Mouse (Mus musculus): ENCODE measurements around the gene Cry2. TPM values are rescaled to one million over a fixed set of nuclear protein-coding genes. Genes with fewer than 3 reads are reported as not detected.

Gene Cry2
- polyA plus RNA-seq, 1 experiment from 2014 or later: 33.3 TPM

- ATAC-seq (ENCODE audit: low FRiP score, low TSS enrichment): no peak
- WGBS: 92% methylated on average over 10 of the region's 10 CpGs
- H3K4me2 ChIP-seq (ENCODE audit: low read length): no peak overlapping the region
These were observed 68.3 kb downstream of the Cry2 start for GRCm38 (mm10) chr2:92365568-92365967.

GRCm38 (mm10) chr2:92364086-92364485 is 69.8 kb downstream of the Cry2 start:
- WGBS: 92% methylated on average over 4 of the region's 4 CpGs
- ATAC-seq (ENCODE audit: low FRiP score, low TSS enrichment) (no peak), DNase-seq (no peak)
- Histone ChIP-seq H3K4me3 (replicated peaks; ENCODE audit: low read depth, low read length) (no peak overlapping the region), H3K36me3 (ENCODE audit: control insufficient read depth, insufficient read depth, low read length) (peaks cover 36% of the 10 kb centered on the region), H3K9ac (replicated peaks; ENCODE audit: low read length) (no peak overlapping the region), H3K4me1 (ENCODE audit: control insufficient read depth, insufficient read depth, low read length) (no peaks in the 10 kb centered on the region), H3K27ac (replicated peaks; ENCODE audit: low read depth, low read length) (no peak overlapping the region), H3K9me3 (ENCODE audit: control insufficient read depth, low read length) (no peaks in the 10 kb centered on the region), H3K27me3 (ENCODE audit: control insufficient read depth, insufficient read depth, low read length) (no peaks in the 10 kb centered on the region), H3K4me2 (ENCODE audit: low read length) (no peak overlapping the region)

More at GRCm38 (mm10) chr2:92365568-92365967, 68.3 kb downstream of the Cry2 start:
- Histone ChIP-seq H3K9ac (replicated peaks; ENCODE audit: low read length) (no peak overlapping the region), H3K4me3 (replicated peaks; ENCODE audit: low read depth, low read length) (no peak overlapping the region), H3K27me3 (ENCODE audit: control insufficient read depth, insufficient read depth, low read length) (peaks cover 10% of the 10 kb centered on the region; the same call in 1 of the 2 replicates), H3K27ac (replicated peaks; ENCODE audit: low read depth, low read length) (no peak overlapping the region), H3K4me1 (ENCODE audit: control insufficient read depth, insufficient read depth, low read length) (peaks cover 3% of the 10 kb centered on the region), H3K9me3 (ENCODE audit: control insufficient read depth, low read length) (no peaks in the 10 kb centered on the region), H3K36me3 (ENCODE audit: control insufficient read depth, insufficient read depth, low read length) (peaks cover 21% of the 10 kb centered on the region)
- DNase-seq: no peak

GRCm38 (mm10) chr2:92362571-92363228 is 71.1 kb downstream of the Cry2 start:
- no peak for ATAC-seq (ENCODE audit: low FRiP score, low TSS enrichment)
- no peak for DNase-seq
- no peaks in the 10 kb centered on the region for H3K4me1 ChIP-seq (ENCODE audit: control insufficient read depth, insufficient read depth, low read length)
- H3K27me3 ChIP-seq (ENCODE audit: control insufficient read depth, insufficient read depth, low read length): no peaks in the 10 kb centered on the region
- H3K27ac ChIP-seq (replicated peaks; ENCODE audit: low read depth, low read length): no peak overlapping the region
- H3K4me3 ChIP-seq (replicated peaks; ENCODE audit: low read depth, low read length): no peak overlapping the region
- no peak overlapping the region for H3K9ac ChIP-seq (replicated peaks; ENCODE audit: low read length)
- H3K4me2 ChIP-seq (ENCODE audit: low read length): no peak overlapping the region
- H3K9me3 ChIP-seq (ENCODE audit: control insufficient read depth, low read length): no peaks in the 10 kb centered on the region
- peaks cover 50% of the 10 kb centered on the region for H3K36me3 ChIP-seq (ENCODE audit: control insufficient read depth, insufficient read depth, low read length)
- 96% methylated on average over 6 of the region's 6 CpGs for WGBS

DNA sequence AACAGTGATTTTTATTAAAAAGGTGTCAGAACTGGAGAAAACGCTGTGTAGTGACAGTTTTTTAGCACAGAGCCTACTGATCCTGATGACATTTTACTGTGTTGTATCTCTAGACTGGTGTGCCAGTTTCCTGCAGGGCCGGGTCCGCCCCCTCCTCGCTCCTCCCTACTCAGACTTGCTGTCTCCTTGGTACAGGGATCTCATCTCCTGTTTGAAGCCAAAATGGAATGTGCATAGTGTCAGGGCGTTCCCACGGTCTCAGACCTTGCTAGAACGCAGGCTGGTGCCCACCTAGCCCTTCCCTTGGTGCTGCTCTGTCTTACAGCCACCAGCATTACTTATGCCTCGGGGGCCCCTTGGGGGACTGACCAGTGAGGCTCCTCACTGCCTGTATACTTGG is 72.0 kb downstream of the Cry2 start:
- H3K27ac ChIP-seq (replicated peaks; ENCODE audit: low read depth, low read length): no peak overlapping the region

GRCm38 (mm10) chr2:92360893-92361292 is 73.0 kb downstream of the Cry2 start:
- Histone ChIP-seq H3K4me2 (ENCODE audit: low read length) (no peak overlapping the region), H3K9me3 (ENCODE audit: control insufficient read depth, low read length) (no peaks in the 10 kb centered on the region), H3K4me1 (ENCODE audit: control insufficient read depth, insufficient read depth, low read length) (no peaks in the 10 kb centered on the region), H3K9ac (replicated peaks; ENCODE audit: low read length) (no peak overlapping the region), H3K36me3 (ENCODE audit: control insufficient read depth, insufficient read depth, low read length) (peaks cover 64% of the 10 kb centered on the region), H3K27ac (replicated peaks; ENCODE audit: low read depth, low read length) (no peak overlapping the region), H3K4me3 (replicated peaks; ENCODE audit: low read depth, low read length) (no peak overlapping the region), H3K27me3 (ENCODE audit: control insufficient read depth, insufficient read depth, low read length) (no peaks in the 10 kb centered on the region)
- 19% methylated on average over 12 of the region's 12 CpGs for WGBS
- DNase-seq (no peak), ATAC-seq (ENCODE audit: low FRiP score, low TSS enrichment) (no peak)

More for the DNA sequence above, 72.0 kb downstream of the Cry2 start:
- Histone ChIP-seq H3K4me3 (replicated peaks; ENCODE audit: low read depth, low read length) (no peak overlapping the region), H3K4me2 (ENCODE audit: low read length) (no peak overlapping the region), H3K9ac (replicated peaks; ENCODE audit: low read length) (no peak overlapping the region), H3K27me3 (ENCODE audit: control insufficient read depth, insufficient read depth, low read length) (no peaks in the 10 kb centered on the region), H3K36me3 (ENCODE audit: control insufficient read depth, insufficient read depth, low read length) (peaks cover 59% of the 10 kb centered on the region), H3K9me3 (ENCODE audit: control insufficient read depth, low read length) (no peaks in the 10 kb centered on the region), H3K4me1 (ENCODE audit: control insufficient read depth, insufficient read depth, low read length) (no peaks in the 10 kb centered on the region)
- ATAC-seq (ENCODE audit: low FRiP score, low TSS enrichment): no peak
- WGBS: 83% methylated on average over 8 of the region's 8 CpGs
- DNase-seq: no peak

DNA sequence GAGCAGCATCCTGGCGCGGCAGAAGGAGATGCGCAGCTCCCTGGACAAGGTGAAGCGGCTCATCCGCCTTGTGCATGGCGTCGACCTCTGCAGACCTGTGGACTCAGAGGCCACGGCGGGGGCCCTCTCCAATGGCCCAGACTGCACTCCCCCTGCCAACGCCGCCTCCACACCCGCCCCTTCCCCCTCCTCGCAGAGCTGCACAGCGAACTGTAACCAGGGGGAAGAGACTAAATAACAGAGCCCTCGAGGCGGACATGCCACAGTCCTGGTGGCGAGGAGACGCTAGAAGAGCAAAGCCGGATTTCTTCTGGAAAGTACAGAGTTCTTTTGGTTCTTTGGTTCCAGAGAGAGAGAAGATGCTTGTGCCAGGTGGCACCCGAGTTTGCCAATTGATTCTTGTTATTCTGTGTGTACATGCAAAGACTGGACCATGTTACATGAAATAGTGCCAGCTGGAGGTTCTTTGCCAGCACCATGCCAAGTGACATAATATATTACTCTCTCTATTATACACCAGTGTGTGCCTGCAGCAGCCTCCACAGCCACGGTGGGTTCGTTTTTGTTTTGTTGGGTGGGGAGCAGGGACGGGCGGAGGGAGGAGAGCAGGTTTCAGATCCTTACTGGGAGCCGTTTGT is 73.5 kb downstream of the Cry2 start:
- no peak overlapping the region for H3K9ac ChIP-seq (replicated peaks; ENCODE audit: low read length)
- no peak overlapping the region for H3K4me3 ChIP-seq (replicated peaks; ENCODE audit: low read depth, low read length)
- H3K4me2 ChIP-seq (ENCODE audit: low read length): no peak overlapping the region
- peaks cover 64% of the 10 kb centered on the region for H3K36me3 ChIP-seq (ENCODE audit: control insufficient read depth, insufficient read depth, low read length)
- no peak overlapping the region for H3K27ac ChIP-seq (replicated peaks; ENCODE audit: low read depth, low read length)
- no peaks in the 10 kb centered on the region for H3K9me3 ChIP-seq (ENCODE audit: control insufficient read depth, low read length)
- H3K4me1 ChIP-seq (ENCODE audit: control insufficient read depth, insufficient read depth, low read length): no peaks in the 10 kb centered on the region
- H3K27me3 ChIP-seq (ENCODE audit: control insufficient read depth, insufficient read depth, low read length): no peaks in the 10 kb centered on the region
- DNase-seq: no peak
- WGBS: 67% methylated on average over 25 of the region's 25 CpGs
- ATAC-seq (ENCODE audit: low FRiP score, low TSS enrichment): no peak

GRCm38 (mm10) chr2:92359301-92359700 is 74.5 kb downstream of the Cry2 start:
- H3K4me3 ChIP-seq (replicated peaks; ENCODE audit: low read depth, low read length): no peak overlapping the region
- no peak overlapping the region for H3K4me2 ChIP-seq (ENCODE audit: low read length)
- DNase-seq: no peak
- no peaks in the 10 kb centered on the region for H3K27me3 ChIP-seq (ENCODE audit: control insufficient read depth, insufficient read depth, low read length)
- no peak overlapping the region for H3K27ac ChIP-seq (replicated peaks; ENCODE audit: low read depth, low read length)
- no peak overlapping the region for H3K9ac ChIP-seq (replicated peaks; ENCODE audit: low read length)
- peaks cover 66% of the 10 kb centered on the region for H3K36me3 ChIP-seq (ENCODE audit: control insufficient read depth, insufficient read depth, low read length)
- no peaks in the 10 kb centered on the region for H3K4me1 ChIP-seq (ENCODE audit: control insufficient read depth, insufficient read depth, low read length)
- ATAC-seq (ENCODE audit: low FRiP score, low TSS enrichment): no peak
- H3K9me3 ChIP-seq (ENCODE audit: control insufficient read depth, low read length): no peaks in the 10 kb centered on the region
- WGBS: 93% methylated on average over 2 of the region's 2 CpGs

DNA sequence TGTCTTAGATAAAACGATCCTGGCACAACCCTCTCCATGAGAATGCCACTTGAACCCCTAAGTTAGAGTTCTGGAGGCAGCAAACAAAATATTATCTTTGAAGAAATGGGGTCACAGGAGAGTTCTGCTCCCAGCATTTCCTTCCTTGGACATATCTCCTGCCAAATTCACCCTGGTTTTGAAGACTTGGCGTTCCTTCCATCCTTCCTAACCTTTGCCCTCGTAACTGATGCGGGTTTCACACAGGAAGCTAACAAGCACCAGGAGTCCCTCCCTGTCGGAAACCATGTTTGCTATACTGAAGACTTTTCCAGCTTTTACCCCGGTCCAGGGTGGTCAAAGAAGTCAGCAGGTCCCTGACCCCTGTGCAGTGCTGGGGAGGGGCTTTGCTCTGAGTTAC is 79.6 kb downstream of the Cry2 start:
- no peak for ATAC-seq (ENCODE audit: low FRiP score, low TSS enrichment)
- H3K36me3 ChIP-seq (ENCODE audit: control insufficient read depth, insufficient read depth, low read length): peaks cover 67% of the 10 kb centered on the region
- H3K4me1 ChIP-seq (ENCODE audit: control insufficient read depth, insufficient read depth, low read length): no peaks in the 10 kb centered on the region
- 75% methylated on average over 6 of the region's 6 CpGs for WGBS
- no peak overlapping the region for H3K9ac ChIP-seq (replicated peaks; ENCODE audit: low read length)
- H3K4me2 ChIP-seq (ENCODE audit: low read length): no peak overlapping the region
- no peaks in the 10 kb centered on the region for H3K9me3 ChIP-seq (ENCODE audit: control insufficient read depth, low read length)
- H3K27ac ChIP-seq (replicated peaks; ENCODE audit: low read depth, low read length): no peak overlapping the region
- no peak overlapping the region for H3K4me3 ChIP-seq (replicated peaks; ENCODE audit: low read depth, low read length)
- H3K27me3 ChIP-seq (ENCODE audit: control insufficient read depth, insufficient read depth, low read length): no peaks in the 10 kb centered on the region
- no peak for DNase-seq
